Comparison of ENCODE assay signal across 12 mouse cellular contexts in genomic region chr10:125788262-125788661, GRCm38 (mm10).
A peak's percentile ranks its signal among the peaks of the same experiment; 100 is the strongest.
DNase-seq lines count a peak whose midpoint lies in the region; ATAC-seq and TF ChIP-seq lines count a peak whose summit lies in the region.
"Had no signal": no experiment of that assay in that cellular context is flagged by ENCODE, and none has a peak within 500 bp of the region (broad histone marks: within the 10 kb centered on the region; RNA-seq: fewer than 3 reads in every experiment).

No protein-coding gene starts in this region.

- H3K4me1 ChIP-seq in E14TG2a.4 (replicated peaks; ENCODE audit: low read depth, low read length) = peaks cover 12% of the 10 kb centered on the region; the same call in 1 of the 2 replicates
- peaks cover 28% of the 10 kb centered on the region for H3K4me1 ChIP-seq in embryonic facial prominence, embryonic 14.5 days (ENCODE audit: control insufficient read depth, insufficient read depth, low read length)

- peak; percentile 50 for TF ChIP-seq CTCF in layer of hippocampus, adult 2 months (conservative IDR thresholded peaks at IDR 0.05)
- peak; percentile 20; the same call in 1 of the 2 replicates for TF ChIP-seq CTCF in E14TG2a.4 (conservative IDR thresholded peaks at IDR 0.05; ENCODE audit: low read length)

- 0 out of 2 replicates have a peak overlapping the region, but pooled peaks have one; percentile 57 for H3K4me2 ChIP-seq in embryonic facial prominence, embryonic 14.5 days (ENCODE audit: low read depth, low read length)

- ATAC-seq in embryonic facial prominence, embryonic 14.5 days (ENCODE audit: low read depth) = no peak

- H3K27ac ChIP-seq in layer of hippocampus, adult 2 months = no peak overlapping the region
- peak overlapping the region; percentile 94 for H3K27ac ChIP-seq in embryonic facial prominence, embryonic 14.5 days (replicated peaks; ENCODE audit: low read depth, low read length)
- H3K27ac ChIP-seq: hindbrain, embryonic 14.5 days had no signal

- H3K9me3 ChIP-seq in E14TG2a.4 (ENCODE audit: low read length) = peaks cover 6% of the 10 kb centered on the region
- H3K9me3 ChIP-seq in embryonic facial prominence, embryonic 14.5 days (ENCODE audit: control insufficient read depth, low read length) = no peaks in the 10 kb centered on the region; the same call in 1 of the 2 replicates

- no peaks in the 10 kb centered on the region for H3K36me3 ChIP-seq in E14TG2a.4 (ENCODE audit: insufficient read depth, low read length)
- no peaks in the 10 kb centered on the region for H3K36me3 ChIP-seq in embryonic facial prominence, embryonic 14.5 days (ENCODE audit: control insufficient read depth, insufficient read depth, low read length)
- H3K36me3 ChIP-seq: heart, embryonic 12.5 days had no signal

- H3K9ac ChIP-seq in embryonic facial prominence, embryonic 14.5 days (ENCODE audit: low read depth, low read length) = no peak overlapping the region
- H3K9ac ChIP-seq: heart, embryonic 12.5 days; hindbrain, embryonic 14.5 days had no signal

- H3K27me3 ChIP-seq in E14TG2a.4 (ENCODE audit: insufficient read depth, low read length) = peaks cover 6% of the 10 kb centered on the region; the same call in 1 of the 2 replicates
- H3K27me3 ChIP-seq in embryonic facial prominence, embryonic 14.5 days (replicated peaks; ENCODE audit: control insufficient read depth, insufficient read depth, low read length) = no peaks in the 10 kb centered on the region
- H3K27me3 ChIP-seq: heart, embryonic 12.5 days had no signal

- H3K4me3 ChIP-seq in layer of hippocampus, adult 2 months = no peak overlapping the region
- no peak overlapping the region for H3K4me3 ChIP-seq in E14TG2a.4 (replicated peaks; ENCODE audit: low read length)
- H3K4me3 ChIP-seq in embryonic facial prominence, embryonic 14.5 days (ENCODE audit: low read depth, low read length) = no peak overlapping the region

- DNase-seq in embryo, embryonic 10 days (ENCODE audit: low spot score) = peak; percentile 35
- DNase-seq in embryo, embryonic 9.5 days (ENCODE audit: extremely low spot score) = no peak
- DNase-seq in layer of hippocampus, adult 2 months (ENCODE audit: low spot score in 2 of 2) = no peak
- no peak for DNase-seq in layer of hippocampus, adult 9-11 months
- DNase-seq in embryonic facial prominence, embryonic 14.5 days (ENCODE audit: low spot score) = no peak
- no peak for DNase-seq in ovary, postnatal 36 days (ENCODE audit: low spot score)
- no peak for DNase-seq in ovary, postnatal 14 days (ENCODE audit: low spot score)
- DNase-seq: adrenal gland, adult 2 months; thymus, postnatal 25 days had no signal

- 91% methylated on average over 2 of the region's 2 CpGs for WGBS in embryonic facial prominence, embryonic 14.5 days
